Mouse (Mus musculus) large intestine, adult 2 months (tissue): ENCODE measurements around the gene Ank2. TPM values are rescaled to one million over a fixed set of nuclear protein-coding genes. Genes with fewer than 3 reads are reported as not detected.
"Not testable (repeated sequence)": the region's sequence is repeated elsewhere in the genome, so short reads cannot be mapped to it uniquely, and the experiment has no call there.

Source experiments
- DNase-seq: peaks from one replicate; pipeline ENCODE4 v3.0.0-alpha.2; 2012; ENCODE audit warnings: low read depth, low spot score
- WGBS: fragments of 180-500 bp; shearing (Covaris S2); methylation state at CpG from one replicate; pipeline ENCODE4 v1.1.7; 2018; 5-methylcytosine and 5-hydroxymethylcytosine counted together
- polyA plus RNA-seq: library from polyadenylated mRNA; depleted of rRNA; stranded (reverse); fragments of >200 nt; gene quantifications from 2 replicates; pipeline ENCODE4 v1.2.3, GENCODE M21; 2012

The Ank2 gene
- polyA plus RNA-seq, 1 experiment = 2.9 TPM

DNA sequence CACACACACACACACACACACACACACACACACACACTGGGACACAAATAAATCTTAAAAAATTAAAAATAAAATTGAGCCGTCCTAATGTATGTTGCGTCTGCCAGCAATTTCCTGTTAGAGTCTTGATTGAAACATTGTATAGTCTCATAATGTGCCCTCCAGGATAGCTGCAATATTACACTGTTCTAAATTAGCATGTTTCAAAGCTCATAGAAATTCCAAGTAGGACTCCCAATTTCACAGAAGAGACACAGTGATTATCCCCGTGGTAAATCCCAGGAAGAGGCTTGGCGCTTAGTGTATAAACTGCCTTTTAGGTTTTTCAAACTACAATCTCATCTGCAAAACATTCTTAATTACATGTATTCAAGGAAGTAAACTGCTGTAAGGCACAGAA, 131.7 kb downstream of the Ank2 start:
- 84% methylated on average over 4 of the region's 4 CpGs for WGBS

DNA sequence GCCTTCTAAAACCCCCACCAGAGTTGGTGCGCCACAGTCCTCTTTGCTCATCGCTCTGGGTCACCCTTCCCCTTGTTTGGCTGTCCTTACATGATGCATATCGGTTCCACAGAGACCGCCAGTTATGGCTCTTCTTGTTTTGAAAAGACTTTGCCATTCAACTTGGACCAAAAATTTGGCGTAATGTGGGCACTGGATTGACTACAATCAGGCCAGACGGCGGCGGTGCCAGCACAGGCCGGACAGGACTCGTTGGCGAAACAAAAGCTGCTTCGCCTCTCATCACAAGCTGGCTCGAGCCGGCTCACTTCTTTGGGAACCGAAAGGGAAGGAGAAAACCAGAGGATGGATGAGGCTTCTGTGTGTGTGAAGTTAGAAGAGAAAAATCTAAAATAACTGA, 135.6 kb downstream of the Ank2 start:
- 91% methylated on average over 15 of the region's 15 CpGs for WGBS
- DNase-seq = no peak

More for the DNA sequence above, 131.7 kb downstream of the Ank2 start:
- DNase-seq = no peak

DNA sequence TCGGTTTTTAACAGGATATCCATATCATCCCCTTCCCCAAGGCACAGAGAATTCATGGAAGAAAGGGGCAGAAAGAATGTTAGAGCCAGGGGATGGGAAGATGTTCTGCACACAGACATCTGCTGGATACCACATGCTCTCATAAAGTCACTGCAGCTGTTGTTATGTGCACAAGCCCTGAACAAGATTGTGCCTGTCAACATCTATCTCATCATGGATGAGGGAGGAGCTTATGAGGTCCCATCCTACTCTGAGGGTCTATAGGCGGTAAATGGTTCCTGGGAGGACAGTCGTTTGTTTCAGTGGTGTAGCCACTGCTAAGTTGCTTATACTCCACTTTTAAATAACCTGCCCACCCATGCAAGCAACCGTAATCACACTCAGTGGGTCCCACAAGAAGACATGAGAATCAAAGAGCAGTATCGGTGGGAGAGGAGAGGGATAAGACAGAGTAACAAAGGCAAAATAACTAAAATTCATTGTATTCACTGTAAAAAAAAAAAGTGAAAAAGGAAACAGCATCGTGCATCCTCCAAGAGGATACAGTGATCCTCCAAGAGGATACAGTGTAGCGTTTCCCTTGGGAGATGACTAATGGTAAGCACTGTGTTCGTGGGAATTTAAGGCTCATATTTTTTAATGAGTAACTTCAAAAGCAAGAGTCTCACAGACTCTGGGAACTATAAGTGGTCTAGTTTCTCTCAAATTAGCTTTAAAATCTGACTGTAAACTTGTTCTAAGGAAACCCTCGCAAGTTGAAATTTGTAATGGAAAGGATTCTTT, 136.3 kb downstream of the Ank2 start:
- DNase-seq = no peak
- WGBS = 74% methylated on average over 9 of the region's 9 CpGs

- DNase-seq = no peak
- 80% methylated on average over 8 of the region's 8 CpGs for WGBS
Measured at GRCm38 (mm10) chr3:127361846-127362245, 137.3 kb downstream of the Ank2 start.

- 71% methylated on average over 5 of the region's 5 CpGs for whole genome bisulfite sequencing
- DNase-seq = no peak
Measured at GRCm38 (mm10) chr3:127361384-127361783, 137.8 kb downstream of the Ank2 start.

- DNase-seq = no peak
Measured at GRCm38 (mm10) chr3:127355252-127355651, 143.9 kb downstream of the Ank2 start.

GRCm38 (mm10) chr3:127350602-127351362, 148.4 kb downstream of the Ank2 start:
- 88% methylated on average over 9 of the region's 9 CpGs for WGBS

More at GRCm38 (mm10) chr3:127355252-127355651, 143.9 kb downstream of the Ank2 start:
- WGBS = 35% methylated on average over 5 of the region's 5 CpGs

DNA sequence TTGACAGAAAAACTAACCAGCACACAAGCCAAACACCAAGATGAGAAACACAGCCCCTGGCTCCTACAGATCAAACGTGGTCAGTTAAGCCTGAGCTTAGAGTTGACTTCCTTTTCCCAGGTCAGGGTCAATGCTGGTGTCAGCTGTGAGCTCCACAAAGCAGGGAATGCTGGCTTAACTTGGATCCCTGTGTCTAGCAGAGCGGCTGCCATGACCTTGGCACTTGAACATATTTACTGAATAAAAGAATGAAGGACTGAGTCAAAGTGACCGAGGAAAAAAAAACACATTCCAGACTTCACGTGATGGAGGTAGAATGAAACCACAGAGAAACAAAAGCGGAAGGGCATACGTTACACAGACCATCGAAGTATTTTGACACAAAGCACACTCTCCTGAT, 150.2 kb downstream of the Ank2 start:
- WGBS = 66% methylated on average over 7 of the region's 7 CpGs
- no peak for DNase-seq

More at GRCm38 (mm10) chr3:127350602-127351362, 148.4 kb downstream of the Ank2 start:
- no peak for DNase-seq

DNA sequence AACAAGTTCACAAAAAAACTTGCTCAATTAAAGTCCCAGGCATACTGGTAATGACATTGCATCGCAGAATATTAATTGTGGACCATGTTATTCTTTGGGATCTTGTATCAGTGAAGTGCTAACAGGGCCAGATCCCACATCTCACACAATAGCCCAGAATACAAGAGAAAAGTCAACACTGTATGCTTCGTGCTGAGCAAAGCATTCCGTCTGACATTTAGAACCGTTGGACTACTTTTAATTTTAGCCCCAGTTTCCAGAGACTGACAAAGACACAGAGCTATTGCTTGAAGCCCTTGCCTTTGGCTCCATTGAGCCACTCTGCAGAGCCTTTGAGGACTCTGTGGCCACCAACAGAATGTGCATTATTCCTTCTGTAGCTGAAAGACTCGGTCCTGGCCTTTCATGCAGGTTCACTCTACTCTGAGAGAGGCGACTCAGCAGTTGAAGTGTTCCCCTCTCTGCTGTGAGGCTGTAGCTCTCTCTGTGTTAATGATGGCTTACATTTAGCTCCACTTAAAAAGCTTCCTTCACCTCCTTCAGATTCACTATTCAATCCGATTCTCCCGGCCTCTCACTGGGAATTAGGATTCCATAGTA, 153.2 kb downstream of the Ank2 start:
- WGBS = 74% methylated on average over 8 of the region's 8 CpGs
- DNase-seq = no peak

GRCm38 (mm10) chr3:127341300-127341699, 157.8 kb downstream of the Ank2 start:
- no peak for DNase-seq
- WGBS = 75% methylated on average over 2 of the region's 2 CpGs

GRCm38 (mm10) chr3:127334876-127335275, 164.3 kb downstream of the Ank2 start:
- WGBS = 83% methylated on average over 6 of the region's 6 CpGs
- DNase-seq = no peak

GRCm38 (mm10) chr3:127331562-127331961, 167.6 kb downstream of the Ank2 start:
- 79% methylated on average over 6 of the region's 6 CpGs for whole genome bisulfite sequencing

GRCm38 (mm10) chr3:127326355-127326754, 172.8 kb downstream of the Ank2 start:
- DNase-seq = no peak
- 82% methylated on average over 8 of the region's 8 CpGs for WGBS

More at GRCm38 (mm10) chr3:127331562-127331961, 167.6 kb downstream of the Ank2 start:
- no peak for DNase-seq

DNA sequence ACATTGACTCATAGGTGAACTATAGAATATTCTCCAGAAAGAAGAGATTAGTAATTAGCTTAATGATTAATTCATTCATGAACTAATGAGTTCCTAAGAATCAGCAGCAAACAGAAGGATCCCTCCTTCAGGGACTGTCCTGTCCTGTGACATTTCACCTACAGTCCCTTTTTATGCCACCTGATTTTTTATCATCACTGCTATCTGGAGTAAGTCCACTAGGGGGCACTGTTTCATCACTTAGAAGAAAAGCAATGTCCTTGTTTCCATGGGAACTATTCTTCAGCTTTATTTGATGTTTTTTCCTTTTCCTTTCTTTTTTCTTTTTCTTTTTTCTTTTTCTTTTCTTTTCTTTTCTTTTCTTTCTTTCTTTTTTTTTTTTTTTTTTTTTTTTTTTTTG, 176.3 kb downstream of the Ank2 start:
- peak; percentile 4 for DNase-seq

GRCm38 (mm10) chr3:127321645-127322044, 177.5 kb downstream of the Ank2 start:
- 23% methylated on average over 5 of the region's 5 CpGs for WGBS
- no peak for DNase-seq

DNA sequence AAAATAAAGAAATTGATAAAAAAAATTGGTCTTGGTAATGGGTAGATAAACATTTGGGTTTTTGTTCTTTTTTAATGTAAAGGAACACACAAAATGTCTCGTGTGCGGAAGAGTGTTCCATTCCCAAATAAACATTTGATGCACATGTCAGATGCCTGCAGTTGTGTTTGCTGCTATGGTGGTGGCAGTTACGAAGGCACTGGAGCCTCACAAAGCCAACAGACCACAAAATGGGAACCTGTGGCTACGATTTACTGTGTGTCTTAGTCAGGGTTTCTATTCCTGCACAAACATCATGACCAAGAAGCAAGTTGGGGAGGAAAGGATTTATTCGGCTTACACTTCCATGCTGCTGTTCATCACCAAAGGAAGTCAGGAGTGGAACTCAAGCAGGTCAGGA, 178.1 kb downstream of the Ank2 start:
- 80% methylated on average over 5 of the region's 5 CpGs for WGBS
- not testable (repeated sequence) for DNase-seq

- no peak for DNase-seq
- 60% methylated on average over 8 of the region's 8 CpGs for WGBS
Measured at GRCm38 (mm10) chr3:127320311-127320710, 178.8 kb downstream of the Ank2 start.

DNA sequence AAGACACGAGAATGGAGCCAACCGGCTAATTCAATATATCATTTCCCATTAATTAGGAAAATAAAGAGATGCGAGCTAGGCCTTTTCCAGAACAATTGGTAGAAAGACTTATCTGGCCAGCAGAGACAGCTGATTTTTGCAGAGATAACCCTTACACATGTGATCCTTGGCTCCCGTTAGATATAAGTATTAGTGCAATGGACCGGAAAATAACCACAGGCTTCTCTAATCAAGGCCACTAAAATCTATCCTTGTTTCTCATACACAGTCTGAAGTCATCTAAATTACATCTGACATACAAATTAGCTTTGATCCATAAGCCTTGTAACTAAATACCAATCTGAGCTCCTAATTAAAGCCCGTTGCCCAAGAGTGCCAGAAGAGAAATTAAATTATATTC, 181.5 kb downstream of the Ank2 start:
- DNase-seq = no peak
- WGBS = 95% methylated on average over 6 of the region's 6 CpGs

GRCm38 (mm10) chr3:127316717-127317116, 182.4 kb downstream of the Ank2 start:
- WGBS = 93% methylated on average over 2 of the region's 2 CpGs
- DNase-seq = no peak

GRCm38 (mm10) chr3:127311521-127311920, 187.6 kb downstream of the Ank2 start:
- DNase-seq = no peak
- 81% methylated on average over 6 of the region's 6 CpGs for WGBS
